Mouse (Mus musculus): Measurements from ENCODE around the gene Hint1. TPM values are rescaled to one million over a fixed set of nuclear protein-coding genes. Genes with fewer than 3 reads are reported as not detected.

Hint1 gene
- polyA plus RNA-seq, 1 experiment from 2014 or later = 540 TPM

DNA sequence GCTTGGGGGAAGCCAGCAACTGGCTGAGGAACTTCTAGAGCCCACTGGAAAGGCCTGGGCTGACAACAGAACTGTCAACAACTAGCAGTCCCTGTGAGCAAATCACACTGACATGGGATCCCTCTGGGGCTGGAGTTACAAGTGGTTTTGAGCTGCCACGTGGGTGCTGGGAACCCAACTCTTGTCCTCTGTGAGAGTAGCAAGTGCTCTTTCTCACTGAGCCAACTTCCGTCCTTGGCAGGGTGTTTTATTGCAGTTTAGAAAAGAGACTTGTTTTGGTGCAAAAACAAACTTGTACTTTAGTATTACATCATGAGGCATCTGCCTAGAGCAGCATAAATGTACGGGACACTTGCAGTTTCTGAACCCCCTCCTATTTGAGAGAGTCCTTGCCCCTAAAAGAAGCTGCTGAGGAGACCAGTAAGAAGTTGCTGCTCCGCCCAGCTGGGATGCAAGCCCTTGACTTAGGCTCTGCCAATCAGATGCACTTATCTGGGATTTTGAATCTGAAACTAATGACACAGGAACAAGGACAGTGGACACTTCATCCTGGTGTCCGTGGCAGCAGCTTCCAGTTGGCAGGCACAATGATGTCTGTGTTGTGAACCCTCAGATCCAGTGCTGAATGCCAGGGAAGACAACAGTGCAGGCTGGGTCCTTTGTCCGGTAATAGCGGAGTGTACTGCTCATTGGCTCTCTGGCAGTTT lies 5.8 kb downstream of the Hint1 start:
- no peak overlapping the region for H3K27ac ChIP-seq (ENCODE audit: low read length)
- H3K27me3 ChIP-seq (ENCODE audit: insufficient read depth, low read length) = no peaks in the 10 kb centered on the region
- ATAC-seq (ENCODE audit: low FRiP score, low TSS enrichment) = no peak
- 79% methylated on average over 7 of the region's 7 CpGs for WGBS
- no peaks in the 10 kb centered on the region for H3K9me3 ChIP-seq (ENCODE audit: low read length)
- no peak overlapping the region for H3K4me2 ChIP-seq (replicated peaks; ENCODE audit: low read depth, low read length)
- peaks cover 43% of the 10 kb centered on the region for H3K36me3 ChIP-seq (ENCODE audit: insufficient read depth, low read length)
- no peak overlapping the region for H3K9ac ChIP-seq (replicated peaks; ENCODE audit: low read length)
- peaks cover 23% of the 10 kb centered on the region for H3K4me1 ChIP-seq (ENCODE audit: insufficient read depth, low read length)
- H3K4me3 ChIP-seq (ENCODE audit: low read length) = no peak overlapping the region

DNA sequence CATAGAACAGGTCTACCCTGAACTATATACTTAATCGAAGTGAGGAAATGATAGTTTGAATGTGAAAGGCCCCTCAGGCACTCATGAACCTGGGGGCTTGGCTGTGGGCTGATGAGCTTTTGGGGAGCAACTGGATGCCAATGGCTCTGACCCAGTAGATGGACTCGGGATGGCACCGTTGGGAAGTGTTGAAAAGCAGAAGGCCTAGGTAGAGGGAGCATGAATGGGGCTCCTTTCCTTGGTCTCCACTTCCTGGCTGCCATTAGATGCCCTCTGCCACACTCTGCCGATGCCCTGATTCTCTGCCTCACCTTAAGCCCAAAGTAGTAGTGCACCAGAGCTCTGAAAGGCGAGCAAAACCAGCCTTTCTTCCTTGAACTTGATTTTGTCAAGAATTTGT lies 9.8 kb downstream of the Hint1 start:
- no peak for ATAC-seq (ENCODE audit: low FRiP score, low TSS enrichment)
- Histone ChIP-seq H3K9me3 (ENCODE audit: low read length) (no peaks in the 10 kb centered on the region), H3K27ac (ENCODE audit: low read length) (no peak overlapping the region), H3K27me3 (ENCODE audit: insufficient read depth, low read length) (no peaks in the 10 kb centered on the region), H3K36me3 (ENCODE audit: insufficient read depth, low read length) (peaks cover 33% of the 10 kb centered on the region), H3K4me2 (replicated peaks; ENCODE audit: low read depth, low read length) (no peak overlapping the region), H3K4me3 (ENCODE audit: low read length) (no peak overlapping the region), H3K9ac (replicated peaks; ENCODE audit: low read length) (no peak overlapping the region), H3K4me1 (ENCODE audit: insufficient read depth, low read length) (peaks cover 5% of the 10 kb centered on the region)
- WGBS = 88% methylated on average over 5 of the region's 5 CpGs

- WGBS = 87% methylated on average over 6 of the region's 6 CpGs
- Histone ChIP-seq H3K9me3 (ENCODE audit: low read length) (no peaks in the 10 kb centered on the region), H3K4me1 (ENCODE audit: insufficient read depth, low read length) (peaks cover 20% of the 10 kb centered on the region), H3K36me3 (ENCODE audit: insufficient read depth, low read length) (peaks cover 6% of the 10 kb centered on the region), H3K27ac (ENCODE audit: low read length) (no peak overlapping the region), H3K4me2 (replicated peaks; ENCODE audit: low read depth, low read length) (no peak overlapping the region), H3K27me3 (ENCODE audit: insufficient read depth, low read length) (no peaks in the 10 kb centered on the region), H3K4me3 (ENCODE audit: low read length) (no peak overlapping the region), H3K9ac (replicated peaks; ENCODE audit: low read length) (no peak overlapping the region)
- no peak for ATAC-seq (ENCODE audit: low FRiP score, low TSS enrichment)
Measured at GRCm38 (mm10) chr11:54878893-54879292, 12.7 kb downstream of the Hint1 start.

DNA sequence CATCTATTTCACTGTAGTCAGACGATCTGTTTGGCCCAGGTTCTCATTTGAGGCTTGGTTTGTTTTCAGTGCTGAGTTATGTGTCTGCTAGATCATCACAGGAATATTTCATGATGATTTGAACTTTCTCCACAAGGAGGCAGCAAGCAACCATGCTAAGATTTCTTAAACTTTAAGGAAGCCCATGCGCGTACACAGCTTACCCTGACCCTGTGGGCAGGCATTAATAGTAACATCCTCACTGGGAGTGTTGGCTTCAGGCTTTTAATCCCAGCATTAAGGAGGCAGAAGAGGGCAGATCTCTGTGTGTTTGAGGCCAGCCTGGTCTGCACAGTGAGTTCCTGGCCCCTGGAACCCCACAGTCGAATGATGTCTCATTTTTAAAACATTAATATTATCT lies 13.3 kb downstream of the Hint1 start:
- Histone ChIP-seq H3K9me3 (ENCODE audit: low read length) (no peaks in the 10 kb centered on the region), H3K36me3 (ENCODE audit: insufficient read depth, low read length) (peaks cover under 1% of the 10 kb centered on the region; the same call in 1 of the 2 replicates), H3K27ac (ENCODE audit: low read length) (no peak overlapping the region), H3K4me1 (ENCODE audit: insufficient read depth, low read length) (peaks cover 23% of the 10 kb centered on the region), H3K4me3 (ENCODE audit: low read length) (no peak overlapping the region), H3K27me3 (ENCODE audit: insufficient read depth, low read length) (no peaks in the 10 kb centered on the region), H3K4me2 (replicated peaks; ENCODE audit: low read depth, low read length) (no peak overlapping the region), H3K9ac (replicated peaks; ENCODE audit: low read length) (no peak overlapping the region)
- WGBS = 30% methylated on average over 4 of the region's 4 CpGs
- ATAC-seq (ENCODE audit: low FRiP score, low TSS enrichment) = peak; percentile 72

DNA sequence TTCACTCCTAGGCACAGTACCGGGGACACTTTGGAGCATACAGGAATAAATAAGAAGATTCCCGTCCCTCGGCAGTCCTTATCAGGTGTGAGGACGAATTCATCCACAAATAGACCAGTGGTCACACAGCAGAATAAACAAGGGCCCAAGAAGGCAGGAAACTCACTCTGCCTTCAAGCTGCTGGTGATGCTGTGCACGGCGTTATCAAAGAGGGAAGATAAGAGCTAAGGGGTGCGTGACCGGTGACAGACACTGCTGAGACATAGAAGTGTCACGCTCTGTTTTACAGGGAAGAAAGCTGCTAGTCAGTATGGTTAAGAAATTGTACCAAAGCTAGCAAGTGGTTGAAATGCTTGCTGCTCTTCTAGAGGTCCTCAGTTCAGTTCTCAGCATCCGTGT lies 13.7 kb downstream of the Hint1 start:
- Histone ChIP-seq H3K27me3 (ENCODE audit: insufficient read depth, low read length) (no peaks in the 10 kb centered on the region), H3K4me1 (ENCODE audit: insufficient read depth, low read length) (peaks cover 28% of the 10 kb centered on the region), H3K9ac (replicated peaks; ENCODE audit: low read length) (no peak overlapping the region), H3K4me2 (replicated peaks; ENCODE audit: low read depth, low read length) (no peak overlapping the region), H3K9me3 (ENCODE audit: low read length) (no peaks in the 10 kb centered on the region), H3K27ac (ENCODE audit: low read length) (no peak overlapping the region), H3K36me3 (ENCODE audit: insufficient read depth, low read length) (no peaks in the 10 kb centered on the region), H3K4me3 (ENCODE audit: low read length) (no peak overlapping the region)
- WGBS = 79% methylated on average over 10 of the region's 10 CpGs
- ATAC-seq (ENCODE audit: low FRiP score, low TSS enrichment) = no peak

DNA sequence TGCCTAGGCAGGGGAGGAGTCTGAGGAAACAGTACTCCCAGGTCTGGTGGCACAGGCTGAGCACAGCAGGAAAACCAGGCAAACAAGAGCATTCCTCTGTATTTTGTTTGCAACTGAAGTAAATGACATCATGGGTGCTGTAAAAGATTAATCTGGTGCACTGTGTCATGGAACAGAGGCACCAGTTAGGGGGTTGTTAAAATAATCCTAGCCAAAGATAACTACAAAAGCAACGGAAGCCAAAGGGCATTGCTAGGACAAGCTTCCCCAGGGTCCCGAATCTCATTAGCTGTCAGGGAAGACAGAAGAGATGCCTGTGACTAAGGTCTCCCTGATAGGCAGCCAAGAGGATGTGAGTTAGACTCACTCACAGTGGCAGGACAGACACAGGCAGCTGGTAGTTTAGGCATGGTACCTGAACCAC lies 14.9 kb downstream of the Hint1 start:
- Histone ChIP-seq H3K27ac (ENCODE audit: low read length) (peak overlapping the region; percentile 80), H3K4me3 (ENCODE audit: low read length) (no peak overlapping the region), H3K36me3 (ENCODE audit: insufficient read depth, low read length) (no peaks in the 10 kb centered on the region), H3K4me2 (replicated peaks; ENCODE audit: low read depth, low read length) (no peak overlapping the region), H3K9ac (replicated peaks; ENCODE audit: low read length) (no peak overlapping the region), H3K27me3 (ENCODE audit: insufficient read depth, low read length) (no peaks in the 10 kb centered on the region), H3K9me3 (ENCODE audit: low read length) (no peaks in the 10 kb centered on the region), H3K4me1 (ENCODE audit: insufficient read depth, low read length) (peaks cover 35% of the 10 kb centered on the region)
- ATAC-seq (ENCODE audit: low FRiP score, low TSS enrichment) = peak; percentile 52; the same call in 1 of the 2 replicates
- 8% methylated on average over 2 of the region's 2 CpGs for WGBS

DNA sequence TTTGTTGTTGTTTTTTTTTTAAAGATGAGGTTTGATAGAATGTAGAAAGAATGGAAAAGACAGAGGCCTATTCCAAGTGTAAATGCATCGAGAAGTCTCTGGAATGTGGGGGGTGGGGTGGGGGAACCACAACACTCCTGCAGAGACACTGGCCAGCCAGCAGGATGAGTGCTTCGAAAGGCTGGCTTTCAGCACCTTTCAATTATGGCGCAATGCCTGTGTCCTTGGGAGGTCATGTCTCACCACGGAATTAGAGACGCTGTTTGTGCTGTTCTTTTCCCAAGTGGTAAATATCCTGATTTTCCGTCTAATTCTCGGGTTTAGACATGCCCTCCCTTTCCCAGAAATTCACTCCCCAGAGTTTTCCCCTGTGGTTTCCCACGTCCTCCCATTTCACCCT lies 16.5 kb downstream of the Hint1 start:
- 38% methylated on average over 8 of the region's 8 CpGs for WGBS
- H3K27me3 ChIP-seq (ENCODE audit: insufficient read depth, low read length) = no peaks in the 10 kb centered on the region
- no peak; the same call in 1 of the 2 replicates for ATAC-seq (ENCODE audit: low FRiP score, low TSS enrichment)
- H3K4me3 ChIP-seq (ENCODE audit: low read length) = no peak overlapping the region
- H3K4me1 ChIP-seq (ENCODE audit: insufficient read depth, low read length) = peaks cover 35% of the 10 kb centered on the region
- H3K4me2 ChIP-seq (replicated peaks; ENCODE audit: low read depth, low read length) = no peak overlapping the region
- H3K36me3 ChIP-seq (ENCODE audit: insufficient read depth, low read length) = no peaks in the 10 kb centered on the region
- no peak overlapping the region for H3K27ac ChIP-seq (ENCODE audit: low read length)
- no peaks in the 10 kb centered on the region for H3K9me3 ChIP-seq (ENCODE audit: low read length)
- H3K9ac ChIP-seq (replicated peaks; ENCODE audit: low read length) = no peak overlapping the region

DNA sequence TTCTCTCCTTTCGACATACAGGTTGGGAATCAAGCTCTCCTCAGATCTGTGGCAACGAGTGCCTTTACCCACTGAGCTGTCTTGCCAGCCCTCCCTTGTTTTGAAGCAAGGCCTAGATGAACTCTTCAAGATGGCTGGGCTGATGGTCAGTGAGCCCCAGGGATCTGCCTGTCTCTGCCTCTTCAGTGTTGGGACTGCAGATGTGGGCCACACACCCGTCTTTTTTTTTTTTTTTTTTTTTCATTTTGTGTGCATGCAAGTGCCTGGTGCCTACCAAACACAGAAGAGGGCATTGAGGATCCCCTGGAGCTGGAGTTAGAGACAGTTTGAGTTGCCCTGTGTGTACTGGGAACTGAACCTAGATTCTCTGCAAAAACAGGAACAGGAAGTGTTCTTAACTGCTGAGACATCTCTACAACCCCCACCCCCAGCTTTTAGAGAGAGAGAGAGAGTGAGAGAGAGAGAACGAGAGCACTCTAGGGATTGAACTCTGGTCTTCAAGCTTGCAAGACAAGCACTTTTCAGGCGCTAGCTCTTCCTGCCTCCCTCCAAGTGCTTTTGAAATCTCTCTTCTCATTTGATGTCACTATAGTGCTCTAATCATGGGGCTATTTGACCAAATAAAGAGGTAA lies 18.1 kb downstream of the Hint1 start:
- Histone ChIP-seq H3K4me1 (ENCODE audit: insufficient read depth, low read length) (peaks cover 35% of the 10 kb centered on the region), H3K9ac (replicated peaks; ENCODE audit: low read length) (no peak overlapping the region), H3K27me3 (ENCODE audit: insufficient read depth, low read length) (no peaks in the 10 kb centered on the region), H3K27ac (ENCODE audit: low read length) (peak overlapping the region; percentile 77), H3K4me2 (replicated peaks; ENCODE audit: low read depth, low read length) (no peak overlapping the region), H3K9me3 (ENCODE audit: low read length) (no peaks in the 10 kb centered on the region), H3K36me3 (ENCODE audit: insufficient read depth, low read length) (no peaks in the 10 kb centered on the region), H3K4me3 (ENCODE audit: low read length) (no peak overlapping the region)
- no peak for ATAC-seq (ENCODE audit: low FRiP score, low TSS enrichment)
- WGBS = 69% methylated on average over 5 of the region's 5 CpGs

DNA sequence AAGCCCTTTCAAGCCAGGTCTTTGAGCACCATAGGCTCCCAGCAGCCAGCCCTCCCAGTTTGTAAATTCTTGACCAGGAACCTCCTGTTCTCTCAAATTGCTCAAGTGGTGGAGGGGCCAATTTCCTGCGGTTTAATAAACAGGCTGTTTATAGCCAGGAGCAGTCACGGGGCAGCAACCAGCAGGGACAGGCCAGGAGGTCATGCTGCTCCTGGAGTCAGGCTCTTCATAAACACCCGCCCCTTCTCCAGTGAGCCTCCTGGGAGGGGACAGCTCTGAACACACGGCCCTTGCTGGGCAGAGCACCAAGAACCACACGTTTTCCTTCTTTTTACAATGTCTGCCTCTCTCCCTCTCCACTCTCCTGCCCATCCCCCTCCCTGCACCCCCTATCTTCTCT lies 18.8 kb downstream of the Hint1 start:
- Histone ChIP-seq H3K9ac (replicated peaks; ENCODE audit: low read length) (0 out of 2 replicates have a peak overlapping the region, but pooled peaks have one; percentile 17), H3K9me3 (ENCODE audit: low read length) (no peaks in the 10 kb centered on the region), H3K4me3 (ENCODE audit: low read length) (no peak overlapping the region), H3K27me3 (ENCODE audit: insufficient read depth, low read length) (no peaks in the 10 kb centered on the region), H3K36me3 (ENCODE audit: insufficient read depth, low read length) (no peaks in the 10 kb centered on the region), H3K4me1 (ENCODE audit: insufficient read depth, low read length) (peaks cover 35% of the 10 kb centered on the region), H3K27ac (ENCODE audit: low read length) (peak overlapping the region; percentile 77), H3K4me2 (replicated peaks; ENCODE audit: low read depth, low read length) (no peak overlapping the region; the same call in 1 of the 2 replicates)
- 5% methylated on average over 5 of the region's 5 CpGs for WGBS
- peak; percentile 90 for ATAC-seq (ENCODE audit: low FRiP score, low TSS enrichment)

- no peaks in the 10 kb centered on the region for H3K36me3 ChIP-seq (ENCODE audit: insufficient read depth, low read length)
Measured at GRCm38 (mm10) chr11:54885406-54885805, 19.2 kb downstream of the Hint1 start.

More at GRCm38 (mm10) chr11:54885406-54885805, 19.2 kb downstream of the Hint1 start:
- Histone ChIP-seq H3K9me3 (ENCODE audit: low read length) (no peaks in the 10 kb centered on the region), H3K4me2 (replicated peaks; ENCODE audit: low read depth, low read length) (no peak overlapping the region), H3K4me1 (ENCODE audit: insufficient read depth, low read length) (peaks cover 35% of the 10 kb centered on the region), H3K27me3 (ENCODE audit: insufficient read depth, low read length) (no peaks in the 10 kb centered on the region), H3K4me3 (ENCODE audit: low read length) (no peak overlapping the region), H3K9ac (replicated peaks; ENCODE audit: low read length) (no peak overlapping the region), H3K27ac (ENCODE audit: low read length) (peak overlapping the region; percentile 77)
- 75% methylated on average over 2 of the region's 2 CpGs for WGBS
- ATAC-seq (ENCODE audit: low FRiP score, low TSS enrichment) = no peak

All from kidney, embryonic 16.5 days (tissue).